Mouse (Mus musculus): Measurements from ENCODE around the gene Gramd1c. TPM values are rescaled to one million over a fixed set of nuclear protein-coding genes. Genes with fewer than 3 reads are reported as not detected.

Gene Gramd1c
- polyA plus RNA-seq (2012; rRNA removed) = 1.7 and 1.9 TPM in 2 replicates

DNA sequence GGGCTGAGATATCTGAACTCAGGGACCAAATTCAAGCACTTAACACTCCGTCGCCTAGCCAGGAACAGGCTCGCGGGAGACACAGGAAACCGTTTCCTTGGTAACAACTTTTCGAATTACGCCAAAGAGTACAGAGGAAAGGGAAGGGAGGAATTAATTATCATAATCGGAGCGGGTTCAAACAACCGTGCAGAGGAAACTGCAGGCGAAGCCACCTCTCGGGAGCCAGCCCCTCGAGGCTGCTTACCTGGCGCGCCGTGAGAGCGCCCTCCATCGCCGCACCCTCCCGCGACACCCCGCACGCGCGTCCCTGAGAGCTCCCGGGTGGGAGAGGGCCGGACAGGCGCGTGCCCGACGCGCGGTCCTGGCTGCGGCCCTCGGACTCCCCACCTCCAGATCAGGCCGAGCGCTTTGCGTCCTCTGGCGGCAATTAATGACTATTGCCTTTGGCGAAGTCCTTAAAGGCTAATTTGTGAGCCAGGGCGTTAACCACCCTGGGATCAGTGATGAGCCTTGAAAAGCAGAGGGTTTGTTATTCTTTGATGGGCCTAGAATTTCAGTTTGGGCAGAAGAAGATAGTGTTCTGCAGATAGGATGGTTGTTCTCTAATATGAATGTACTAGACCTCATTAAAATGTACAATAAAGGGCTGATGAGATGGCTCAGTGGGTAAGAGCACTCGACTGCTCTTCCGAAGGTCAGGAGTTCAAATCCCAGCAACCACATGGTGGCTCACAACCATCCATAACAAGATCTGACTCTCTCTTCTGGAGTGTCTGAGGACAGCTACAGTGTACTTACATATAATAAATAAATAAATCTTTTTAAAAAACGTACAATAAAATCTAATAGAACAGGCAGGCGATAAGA lies at the start of gene Gramd1c:
Gene Gramd1c, minus strand, starts transcription at position 321 of the 870 bp plus-strand sequence.
- DNase-seq (ENCODE audit: low read depth) = peak; percentile 93
- TF ChIP-seq CTCF (IDR thresholded peaks at IDR 0.05; ENCODE audit: borderline replicate concordance, extremely low read depth, insufficient read depth, insufficient read length) = peak; percentile 75
- TF ChIP-seq POLR2A (IDR thresholded peaks at IDR 0.05; ENCODE audit: borderline replicate concordance, extremely low read depth, insufficient read depth, insufficient read length, poor library complexity, severe bottlenecking) = 0 out of 2 replicates have a peak, but pooled peaks have one; percentile 29

DNA sequence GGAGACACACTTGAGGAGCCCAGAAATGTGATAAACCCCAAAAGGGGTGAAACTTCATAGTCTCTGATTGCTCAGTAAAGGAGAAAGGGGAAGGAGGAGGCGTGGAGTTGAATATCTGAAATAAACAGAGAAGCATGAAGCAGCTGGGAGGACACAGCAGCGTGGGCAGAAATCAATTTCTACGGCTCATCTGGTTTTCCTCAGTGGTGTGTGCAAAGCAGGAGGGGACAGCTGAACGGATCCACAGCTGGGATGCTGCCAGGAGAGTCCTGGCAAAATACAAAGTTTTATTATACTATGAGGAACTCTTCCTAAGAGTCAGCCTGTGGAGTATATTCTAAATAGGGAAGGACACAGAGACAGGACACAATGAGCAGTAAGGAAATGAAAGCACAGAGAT lies 45.9 kb upstream of the Gramd1c start:
- no peak for DNase-seq (ENCODE audit: low read depth)
- TF ChIP-seq POLR2A (IDR thresholded peaks at IDR 0.05; ENCODE audit: borderline replicate concordance, extremely low read depth, insufficient read depth, insufficient read length, poor library complexity, severe bottlenecking) (no peak), CTCF (IDR thresholded peaks at IDR 0.05; ENCODE audit: borderline replicate concordance, extremely low read depth, insufficient read depth, insufficient read length) (no peak)

DNA sequence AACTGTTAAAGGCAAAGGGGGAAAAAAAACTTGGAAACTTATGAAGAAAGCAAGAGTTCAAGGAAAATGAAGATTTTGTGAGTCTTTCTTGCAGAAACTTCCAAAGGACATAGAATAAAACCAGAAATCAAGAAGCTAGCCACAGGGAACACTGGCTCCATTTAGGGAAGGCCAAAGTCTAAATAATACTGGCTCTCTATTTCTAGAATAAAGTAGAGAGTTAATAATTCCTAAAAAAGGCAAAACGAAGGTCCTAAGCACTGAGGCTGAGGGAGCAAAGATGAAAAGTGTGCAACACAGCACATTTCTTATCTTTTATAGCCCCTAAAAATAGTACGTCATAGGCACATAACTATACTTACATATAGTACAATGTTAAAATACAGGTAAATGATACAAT lies 42.1 kb upstream of the Gramd1c start:
- TF ChIP-seq POLR2A (IDR thresholded peaks at IDR 0.05; ENCODE audit: borderline replicate concordance, extremely low read depth, insufficient read depth, insufficient read length, poor library complexity, severe bottlenecking) (no peak), CTCF (IDR thresholded peaks at IDR 0.05; ENCODE audit: borderline replicate concordance, extremely low read depth, insufficient read depth, insufficient read length) (no peak)
- DNase-seq (ENCODE audit: low read depth) = no peak

DNA sequence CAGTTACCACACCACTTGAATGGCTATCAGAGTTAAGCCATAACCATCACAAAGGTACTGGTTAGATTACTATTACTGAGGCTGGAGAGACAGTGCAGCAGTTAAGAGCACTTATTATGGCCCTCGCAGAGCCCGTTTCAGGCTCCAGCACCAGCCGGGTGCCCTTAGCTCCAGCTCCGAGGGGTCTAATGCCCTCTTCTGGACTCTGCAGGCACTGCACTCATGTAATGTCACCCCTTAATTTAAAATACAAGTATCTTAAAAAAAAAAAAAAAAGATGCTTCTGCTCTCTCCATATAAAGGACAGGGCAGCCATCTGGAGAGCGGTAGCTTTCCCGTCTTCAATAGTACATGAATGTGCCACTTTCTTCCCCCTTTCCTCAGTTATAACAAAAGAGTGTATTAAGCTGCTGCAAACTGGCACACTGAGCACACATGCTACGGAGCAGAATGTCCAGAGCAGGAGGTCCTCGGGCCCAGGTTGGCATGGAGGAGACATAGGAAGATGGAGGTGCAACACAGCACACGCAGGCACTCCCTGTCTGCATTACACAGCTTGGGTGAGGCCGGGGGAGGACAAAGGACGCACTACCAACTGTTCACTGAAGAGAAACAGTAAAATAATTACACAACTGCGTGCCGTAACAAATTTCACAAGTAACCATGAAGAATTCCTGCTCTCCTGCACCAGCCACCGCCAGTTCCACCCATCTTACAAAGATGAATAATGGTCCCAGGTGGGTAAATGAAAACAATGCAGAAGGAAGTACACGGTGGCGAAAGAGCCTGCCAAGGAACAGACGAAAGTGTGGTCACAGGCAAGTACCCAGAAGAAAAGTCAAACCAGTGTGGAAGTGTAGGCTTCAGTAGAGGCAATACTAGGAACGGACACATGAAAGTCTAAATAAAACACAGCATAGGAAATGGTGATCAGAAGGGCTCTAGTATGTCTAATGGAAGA lies 40.9 kb upstream of the Gramd1c start:
- TF ChIP-seq CTCF (IDR thresholded peaks at IDR 0.05; ENCODE audit: borderline replicate concordance, extremely low read depth, insufficient read depth, insufficient read length) = no peak
- no peak for TF ChIP-seq POLR2A (IDR thresholded peaks at IDR 0.05; ENCODE audit: borderline replicate concordance, extremely low read depth, insufficient read depth, insufficient read length, poor library complexity, severe bottlenecking)
- no peak for DNase-seq (ENCODE audit: low read depth)

DNA sequence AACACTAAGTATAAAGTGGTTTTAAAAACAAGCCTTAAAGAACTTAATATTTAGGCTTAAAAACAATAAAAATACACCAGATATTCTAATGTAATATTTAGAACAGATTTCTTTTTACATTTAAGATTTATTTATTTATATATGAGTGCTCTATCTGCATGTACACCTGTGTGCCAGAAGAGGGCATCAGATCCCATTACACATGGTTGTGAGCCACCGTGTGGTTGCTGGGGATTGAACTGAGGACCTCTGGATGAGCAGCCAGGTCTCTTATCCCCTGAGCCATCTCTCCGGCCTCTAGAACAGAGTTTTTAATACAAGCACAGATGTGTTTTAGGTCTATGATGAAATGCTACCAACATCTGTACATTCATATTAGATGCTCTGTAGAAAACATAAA lies 39.8 kb upstream of the Gramd1c start:
- TF ChIP-seq CTCF (IDR thresholded peaks at IDR 0.05; ENCODE audit: borderline replicate concordance, extremely low read depth, insufficient read depth, insufficient read length) (no peak), POLR2A (IDR thresholded peaks at IDR 0.05; ENCODE audit: borderline replicate concordance, extremely low read depth, insufficient read depth, insufficient read length, poor library complexity, severe bottlenecking) (no peak)
- DNase-seq (ENCODE audit: low read depth) = no peak

DNA sequence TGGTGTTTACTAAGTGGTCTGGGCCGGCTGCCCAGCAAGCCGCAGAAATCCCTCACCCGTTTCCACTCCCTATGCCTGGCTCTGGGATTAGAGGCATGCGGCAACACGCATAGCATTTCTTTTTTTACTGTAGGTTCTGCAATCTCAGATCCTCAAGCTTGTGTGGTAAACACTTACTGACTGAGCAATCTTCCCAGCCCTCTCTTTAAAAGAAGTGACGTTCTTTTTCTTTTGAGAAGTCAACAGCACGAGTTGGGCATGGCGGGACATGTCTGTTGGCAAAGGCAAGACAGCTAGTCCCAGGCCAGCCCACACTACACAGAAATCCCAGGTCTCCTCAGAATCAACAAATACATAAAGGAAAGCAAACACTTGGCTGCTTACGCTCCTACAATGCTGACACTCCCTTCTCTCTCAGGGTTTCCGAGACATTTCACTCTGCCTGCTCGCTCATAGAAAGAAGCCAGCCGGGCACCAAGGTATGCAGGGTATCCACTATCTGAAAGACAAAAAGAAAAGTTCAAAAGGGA lies 38.1 kb upstream of the Gramd1c start:
- no peak for DNase-seq (ENCODE audit: low read depth)

DNA sequence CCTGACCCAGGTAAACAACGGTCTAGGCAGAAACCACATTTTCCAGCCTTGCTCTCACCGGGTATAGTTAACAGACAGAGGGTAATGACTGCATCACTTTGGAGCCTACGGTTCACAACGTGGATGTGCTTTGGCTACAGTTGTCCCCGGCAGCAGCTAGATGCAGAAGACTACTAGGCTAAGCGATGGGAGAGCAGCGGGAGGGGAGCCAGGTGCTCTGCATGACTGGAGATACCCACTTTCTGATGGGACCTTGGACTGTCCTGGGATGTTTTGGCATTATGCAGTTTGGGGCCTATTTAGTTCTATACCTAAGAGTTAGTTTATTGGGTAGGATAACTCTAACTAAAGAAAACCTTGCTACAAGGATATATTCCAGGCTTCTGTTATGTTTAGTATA lies 36.2 kb upstream of the Gramd1c start:
- DNase-seq (ENCODE audit: low read depth) = no peak
- TF ChIP-seq CTCF (IDR thresholded peaks at IDR 0.05; ENCODE audit: borderline replicate concordance, extremely low read depth, insufficient read depth, insufficient read length) (no peak), POLR2A (IDR thresholded peaks at IDR 0.05; ENCODE audit: borderline replicate concordance, extremely low read depth, insufficient read depth, insufficient read length, poor library complexity, severe bottlenecking) (no peak)

More for the DNA sequence above, 38.1 kb upstream of the Gramd1c start:
- no peak for TF ChIP-seq POLR2A (IDR thresholded peaks at IDR 0.05; ENCODE audit: borderline replicate concordance, extremely low read depth, insufficient read depth, insufficient read length, poor library complexity, severe bottlenecking)
- TF ChIP-seq CTCF (IDR thresholded peaks at IDR 0.05; ENCODE audit: borderline replicate concordance, extremely low read depth, insufficient read depth, insufficient read length) = no peak

DNA sequence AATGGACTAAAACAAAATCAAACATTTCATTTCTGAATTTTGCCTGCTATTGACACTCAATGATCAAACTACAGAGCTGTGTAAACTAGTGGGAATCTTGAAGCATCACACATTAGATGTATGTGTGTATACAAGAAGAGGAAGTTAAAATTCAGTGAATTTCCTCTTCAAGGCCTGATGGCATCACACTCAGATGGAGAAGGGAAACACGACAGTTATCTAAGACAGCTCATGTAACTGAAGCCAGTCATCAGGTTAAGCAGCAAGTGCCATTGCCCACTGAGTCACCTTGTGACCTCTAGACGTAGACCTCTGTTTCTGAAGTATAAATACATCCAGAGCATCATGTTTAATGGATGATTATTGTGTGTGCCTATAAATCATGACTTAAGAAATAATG lies 24.5 kb upstream of the Gramd1c start:
- DNase-seq (ENCODE audit: low read depth) = no peak
- no peak for TF ChIP-seq CTCF (IDR thresholded peaks at IDR 0.05; ENCODE audit: borderline replicate concordance, extremely low read depth, insufficient read depth, insufficient read length)
- TF ChIP-seq POLR2A (IDR thresholded peaks at IDR 0.05; ENCODE audit: borderline replicate concordance, extremely low read depth, insufficient read depth, insufficient read length, poor library complexity, severe bottlenecking) = no peak

DNA sequence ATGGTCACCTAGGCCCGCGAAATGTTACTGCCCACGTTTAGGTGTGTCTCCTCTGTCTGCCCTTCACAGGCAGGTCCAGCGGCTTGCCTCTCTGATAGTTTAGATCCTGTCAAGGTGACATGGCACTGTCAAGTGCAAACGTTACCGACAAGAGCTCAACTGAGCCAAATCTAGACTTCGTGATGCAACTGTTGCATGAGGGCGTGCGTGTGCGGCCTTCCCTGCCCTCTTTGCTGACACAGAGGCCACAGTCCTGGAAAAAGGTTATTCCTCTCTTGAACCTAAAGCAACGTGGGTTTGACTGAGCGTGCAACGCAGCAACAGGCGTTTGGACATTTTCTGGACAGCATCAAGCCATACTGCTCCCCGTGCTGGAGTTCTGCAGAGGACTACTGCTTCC lies 1.8 kb downstream of the Gramd1c start:
- TF ChIP-seq CTCF (IDR thresholded peaks at IDR 0.05; ENCODE audit: borderline replicate concordance, extremely low read depth, insufficient read depth, insufficient read length) (no peak), POLR2A (IDR thresholded peaks at IDR 0.05; ENCODE audit: borderline replicate concordance, extremely low read depth, insufficient read depth, insufficient read length, poor library complexity, severe bottlenecking) (no peak)

DNA sequence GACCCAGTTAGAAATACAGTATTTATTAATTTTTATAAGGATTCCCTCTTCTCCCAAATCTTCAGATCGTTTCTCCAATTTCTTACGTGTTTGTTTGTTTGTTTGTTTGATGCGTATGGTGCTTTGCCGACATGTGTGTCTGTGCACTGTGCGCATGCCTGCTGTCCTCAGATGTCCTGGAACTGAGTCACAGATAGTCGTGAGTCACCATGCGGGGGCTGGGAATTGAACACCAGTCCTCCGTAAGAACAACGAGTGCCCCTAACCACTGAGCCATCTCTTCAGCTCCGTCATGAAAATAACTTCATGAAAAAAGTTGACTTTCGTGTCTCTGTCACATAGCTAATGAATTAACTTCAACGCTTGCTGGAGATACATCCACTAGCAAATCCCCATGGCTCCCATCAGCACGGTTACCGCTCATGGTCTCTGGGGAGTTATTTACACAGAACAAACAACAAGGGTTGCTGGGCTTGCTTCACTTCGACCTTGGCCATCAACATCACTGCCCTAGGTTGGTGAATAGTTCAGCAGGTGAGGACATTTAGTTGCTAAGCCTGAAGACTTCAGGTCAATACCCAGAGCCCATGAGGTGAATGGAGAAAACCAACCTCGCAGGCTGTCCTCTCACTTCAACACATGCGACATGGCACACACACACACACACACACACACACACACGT lies 2.4 kb downstream of the Gramd1c start:
- TF ChIP-seq POLR2A (IDR thresholded peaks at IDR 0.05; ENCODE audit: borderline replicate concordance, extremely low read depth, insufficient read depth, insufficient read length, poor library complexity, severe bottlenecking) (no peak), CTCF (IDR thresholded peaks at IDR 0.05; ENCODE audit: borderline replicate concordance, extremely low read depth, insufficient read depth, insufficient read length) (no peak)
- no peak for DNase-seq (ENCODE audit: low read depth)

More for the DNA sequence above, 1.8 kb downstream of the Gramd1c start:
- DNase-seq (ENCODE audit: low read depth) = no peak

Measured in brain, embryonic 14.5 days (tissue).